Mouse (Mus musculus) adrenal gland, adult 8-10 months (tissue): ENCODE measurements around the gene Ethe1. TPM values are rescaled to one million over a fixed set of nuclear protein-coding genes. Genes with fewer than 3 reads are reported as not detected.
A peak's percentile ranks its signal among the peaks of the same experiment; 100 is the strongest.

Source experiments
- DNase-seq: peaks from one replicate; pipeline ENCODE4 v3.0.0; 2022
- total RNA-seq, 4 experiments: library from RNA; stranded (reverse); gene quantifications; 2 replicates each; pipeline ENCODE4 v1.2.4; 2022

Ethe1 gene
- total RNA-seq, 4 experiments from 2014 or later = 32.4 to 44.0 (median 39.1) TPM

DNA sequence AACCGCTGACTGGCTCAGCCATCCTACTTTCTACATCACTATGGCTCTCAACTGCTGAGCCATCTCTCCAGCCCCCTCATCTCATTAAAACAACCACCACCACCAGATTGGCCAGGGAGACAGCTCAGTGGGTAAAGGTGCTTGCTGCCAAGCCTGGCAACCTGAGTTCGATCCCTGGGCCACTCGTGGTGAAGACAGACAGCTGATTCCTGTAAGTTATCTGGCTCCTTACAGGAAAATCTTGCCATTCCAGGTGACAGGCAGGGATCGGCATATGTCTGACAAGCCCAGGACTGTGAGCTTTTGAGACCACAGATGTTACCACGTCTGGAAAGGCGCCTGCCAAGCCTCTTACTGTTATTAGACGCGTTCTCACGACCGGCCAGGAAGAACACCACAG, 9.5 kb upstream of the Ethe1 start:
- DNase-seq = no peak

DNA sequence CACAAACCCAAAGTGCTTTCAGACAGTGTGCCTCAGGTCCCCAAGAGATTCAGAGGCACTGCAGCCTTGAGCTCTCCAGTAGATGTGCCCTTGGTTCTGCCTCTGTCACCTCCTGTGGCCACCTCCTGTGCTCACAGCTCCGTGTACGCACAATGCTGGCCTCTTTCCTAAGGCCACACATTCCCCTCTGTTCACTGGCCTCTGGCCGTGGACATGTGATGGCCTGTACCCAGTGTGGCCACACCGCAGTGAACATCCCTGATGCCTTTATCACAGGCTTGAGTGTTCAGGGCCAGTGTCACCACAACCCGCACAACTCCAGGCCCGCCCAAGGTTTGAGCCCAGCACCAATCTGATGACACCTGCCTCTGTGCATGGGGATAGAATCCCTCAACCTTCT, 2.5 kb upstream of the Ethe1 start:
- DNase-seq = peak; percentile 60

- DNase-seq = no peak
These were observed 1.3 kb upstream of the Ethe1 start for GRCm38 (mm10) chr7:24585995-24586394.

- no peak for DNase-seq
These were observed 515 bp upstream of the Ethe1 start for GRCm38 (mm10) chr7:24586828-24587227.

- peak; percentile 69 for DNase-seq
These were observed 993 bp downstream of the Ethe1 start for GRCm38 (mm10) chr7:24588336-24588735.

- DNase-seq = no peak
These were observed 4.4 kb downstream of the Ethe1 start for GRCm38 (mm10) chr7:24591735-24592134.

- DNase-seq = no peak
These were observed 4.8 kb downstream of the Ethe1 start for GRCm38 (mm10) chr7:24592163-24592562.

- DNase-seq = no peak
These were observed 5.4 kb downstream of the Ethe1 start for GRCm38 (mm10) chr7:24592781-24593180.

DNA sequence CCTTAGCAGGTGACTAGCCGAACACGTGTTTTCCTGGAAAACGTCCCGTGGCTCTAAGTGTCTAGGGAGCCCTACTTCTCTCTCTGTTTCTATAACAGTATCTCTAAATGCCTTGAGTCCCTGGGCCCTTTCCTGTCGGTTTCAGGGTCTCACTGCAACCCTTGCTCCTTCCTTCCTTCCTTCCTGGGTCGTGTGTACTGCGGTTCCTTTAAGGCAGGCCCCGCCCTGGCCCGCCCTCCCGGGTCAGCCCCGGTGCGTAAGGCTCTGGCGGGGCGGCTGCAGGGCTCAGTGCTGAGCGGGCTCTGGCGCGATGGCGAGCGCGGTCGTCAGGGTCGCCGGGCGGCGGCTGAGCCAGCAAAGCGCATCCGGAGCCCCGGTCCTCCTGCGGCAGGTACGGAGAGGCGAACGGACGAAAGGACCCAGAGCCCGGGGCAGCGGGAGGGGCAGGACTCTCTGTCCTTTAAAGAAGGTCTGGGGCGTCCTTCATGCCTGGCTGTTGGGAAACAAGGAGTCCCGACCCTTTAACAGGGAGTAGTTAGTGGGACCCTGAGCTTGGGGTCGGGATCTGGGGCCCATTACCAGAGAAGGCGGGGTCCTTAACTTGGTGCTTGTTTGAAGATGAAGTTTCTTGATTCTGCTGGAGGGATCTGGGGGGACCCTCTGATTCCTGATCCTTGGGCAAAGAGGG, 6.4 kb downstream of the Ethe1 start:
- peak; percentile 56 for DNase-seq

- no peak for DNase-seq
These were observed 7.0 kb downstream of the Ethe1 start for GRCm38 (mm10) chr7:24594309-24594803.

DNA sequence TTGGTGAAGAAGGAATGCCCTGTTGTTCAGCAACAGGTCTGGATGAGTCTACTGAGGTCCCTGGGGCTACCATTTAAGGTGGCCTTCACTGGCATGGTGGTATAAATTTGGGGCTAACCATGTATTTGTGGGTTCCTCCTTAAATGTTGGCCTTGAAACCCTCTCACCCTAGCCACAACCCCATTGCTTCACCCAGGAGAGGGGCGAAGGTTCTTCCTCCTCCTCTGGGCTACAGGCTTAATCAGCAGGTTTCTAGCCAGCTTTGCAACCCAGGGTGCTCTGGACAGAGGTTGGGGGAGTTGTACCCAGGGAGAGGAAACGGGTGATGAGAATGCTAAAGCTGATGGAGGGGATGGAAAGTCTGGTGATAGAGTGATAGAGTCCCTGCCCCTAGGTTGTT, 8.1 kb downstream of the Ethe1 start:
- DNase-seq = no peak

DNA sequence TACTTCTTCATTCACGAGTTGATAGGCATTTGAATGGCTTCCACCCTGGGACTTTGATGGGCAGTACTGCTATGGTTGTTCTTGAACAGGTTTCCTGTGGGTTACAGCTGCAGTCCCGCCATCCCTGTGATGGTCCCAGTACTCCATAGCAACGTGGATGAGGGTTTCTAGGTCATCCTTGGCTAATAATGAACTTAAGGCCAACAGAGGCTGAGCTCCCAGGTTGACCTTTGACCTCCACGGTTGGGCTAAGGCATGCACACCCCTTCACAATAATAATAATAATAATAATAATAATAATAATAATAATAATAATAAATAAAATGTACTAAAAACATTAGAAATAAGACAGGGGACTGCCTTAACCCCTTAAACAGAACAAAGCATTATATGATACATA, 10.8 kb downstream of the Ethe1 start:
- no peak for DNase-seq

DNA sequence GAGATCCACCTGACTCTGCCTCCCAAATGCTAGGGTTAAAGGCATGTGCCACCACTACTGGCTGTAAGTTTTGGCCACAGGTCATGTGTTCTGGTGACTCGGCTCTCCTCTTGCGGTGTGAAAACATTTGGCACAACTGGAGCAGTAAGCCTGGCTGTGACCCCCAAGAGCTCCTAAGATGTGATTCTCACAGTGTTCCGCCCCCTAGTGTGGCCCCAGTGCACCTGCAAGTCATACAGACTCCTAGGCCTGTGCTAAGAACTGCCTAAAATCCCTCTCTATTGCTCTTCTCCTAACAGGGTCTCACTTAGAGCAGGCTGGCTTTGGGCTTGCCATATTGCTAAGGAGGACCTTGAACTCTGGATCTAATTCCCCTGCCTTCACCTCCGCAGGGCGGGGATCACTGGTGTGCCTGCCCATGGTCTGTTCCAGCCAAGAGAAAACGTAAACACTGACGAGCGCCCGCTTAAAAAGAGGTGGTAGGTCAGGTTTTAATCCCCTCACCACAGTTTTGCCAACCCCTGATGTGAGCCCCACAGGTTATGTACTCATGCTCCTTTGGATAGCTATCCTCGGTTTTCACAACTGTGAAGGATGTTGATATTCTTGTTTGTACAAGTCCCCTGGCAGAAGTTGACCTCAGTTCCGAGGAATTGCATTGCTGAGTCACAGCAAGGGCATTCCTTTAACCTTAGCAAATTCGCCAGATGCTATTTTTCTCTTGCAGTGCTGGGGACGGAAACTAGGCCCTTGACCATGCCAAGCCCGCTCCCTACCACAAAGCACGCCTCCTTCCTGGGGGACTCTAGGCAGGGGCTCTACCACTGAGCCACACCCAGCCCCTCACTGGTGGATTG, 12.1 kb downstream of the Ethe1 start:
- DNase-seq = peak; percentile 60

GRCm38 (mm10) chr7:24600941-24601597, 13.7 kb downstream of the Ethe1 start:
- peak; percentile 89 for DNase-seq

- DNase-seq = no peak
These were observed 18.2 kb downstream of the Ethe1 start for GRCm38 (mm10) chr7:24605561-24605960.

DNA sequence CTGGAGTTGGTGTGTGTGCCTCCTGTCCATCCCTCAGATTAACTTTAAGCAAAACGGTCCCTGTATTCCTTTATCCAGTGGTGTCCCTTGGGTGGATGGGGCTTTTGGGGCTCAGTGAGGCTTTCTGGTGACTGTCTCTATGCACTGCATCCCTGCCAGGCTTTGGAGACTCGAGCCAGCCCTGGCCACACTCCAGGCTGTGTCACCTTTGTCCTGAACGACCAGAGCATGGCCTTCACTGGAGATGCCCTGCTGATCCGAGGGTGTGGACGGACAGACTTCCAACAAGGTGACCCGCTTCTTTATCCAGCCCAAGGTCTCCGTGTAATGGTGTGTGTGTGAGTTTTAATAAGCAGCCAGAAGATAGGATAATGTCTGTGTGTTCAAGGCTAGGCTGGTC, 18.7 kb downstream of the Ethe1 start:
- DNase-seq = no peak

- peak; percentile 52 for DNase-seq
These were observed 20.7 kb downstream of the Ethe1 start for GRCm38 (mm10) chr7:24608017-24608416.

GRCm38 (mm10) chr7:24608561-24608960, 21.2 kb downstream of the Ethe1 start:
- no peak for DNase-seq

GRCm38 (mm10) chr7:24610144-24610878, 23.0 kb downstream of the Ethe1 start, which contains the start of gene Phldb3:
Phldb3 (plus strand) TSS chr7:24610763.
- DNase-seq = no peak

DNA sequence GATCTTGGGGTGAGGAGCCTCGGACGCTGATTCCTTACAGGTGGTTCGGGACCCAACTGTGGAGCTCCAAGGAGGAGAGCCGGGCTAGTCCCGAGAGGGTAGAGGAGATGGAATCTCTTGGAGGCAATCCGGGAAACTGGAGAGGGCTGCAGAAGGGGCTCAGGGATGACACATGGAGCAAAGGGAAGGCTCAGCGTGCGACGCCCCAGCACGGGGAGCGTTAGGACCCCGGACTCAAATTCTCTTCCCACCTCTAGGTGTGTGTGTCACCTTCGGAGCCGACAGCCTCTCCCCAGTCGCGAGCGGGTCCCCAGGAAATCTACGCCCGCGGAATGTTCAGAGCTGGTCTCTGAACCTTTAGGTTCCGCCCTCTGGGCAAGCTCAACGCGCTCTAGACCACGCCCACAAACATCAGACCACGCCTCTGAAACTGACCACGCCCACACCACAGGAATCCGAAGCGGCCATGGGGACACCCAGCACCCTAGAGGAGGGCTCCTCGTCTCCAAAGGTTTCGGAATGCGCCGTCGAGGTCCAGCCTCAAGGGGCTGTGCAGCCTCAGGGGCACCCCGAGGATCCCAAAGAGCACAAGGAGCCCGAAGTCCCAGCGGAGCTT, 23.6 kb downstream of the Ethe1 start:
- peak; percentile 90 for DNase-seq

GRCm38 (mm10) chr7:24611709-24612108, 24.4 kb downstream of the Ethe1 start:
- DNase-seq = no peak
